Mouse (Mus musculus) intestine, embryonic 15.5 days (tissue): ENCODE measurements around the gene Ctbp2. TPM values are rescaled to one million over a fixed set of nuclear protein-coding genes. Genes with fewer than 3 reads are reported as not detected.
A peak's percentile ranks its signal among the peaks of the same experiment; 100 is the strongest.

ENCODE experiments used
- ATAC-seq: fragments of 200-750 bp; cut with Nextera tagmentation; 2 replicates; pipeline ENCODE4 v1.8.0; 2017; ENCODE audit warnings: moderate TSS enrichment, moderate library complexity
- H3K27ac ChIP-seq: fragments of 300-500 bp; sonication (generic); 2 replicates; pipeline ENCODE4 v1.5.1; 2015; ENCODE audit warnings: mild to moderate bottlenecking, inconsistent platforms
- H3K27me3 ChIP-seq: fragments of 300-500 bp; sonication (generic); replicated peaks from 2 replicates; pipeline ENCODE4 v1.6.1; 2015; ENCODE audit warnings: inconsistent platforms
- H3K36me3 ChIP-seq: fragments of 300-500 bp; sonication (generic); 2 replicates; pipeline ENCODE4 v1.6.1; 2015; ENCODE audit warnings: inconsistent platforms
- H3K4me1 ChIP-seq: fragments of 300-500 bp; sonication (generic); replicated peaks from 2 replicates; pipeline ENCODE4 v1.6.1; 2015; ENCODE audit warnings: inconsistent platforms
- H3K4me2 ChIP-seq: fragments of 300-500 bp; sonication (generic); replicated peaks from 2 replicates; pipeline ENCODE4 v1.6.1; 2015; ENCODE audit warnings: mild to moderate bottlenecking, inconsistent platforms
- H3K4me3 ChIP-seq: fragments of 300-500 bp; sonication (generic); replicated peaks from 2 replicates; pipeline ENCODE4 v1.5.1; 2015; ENCODE audit warnings: inconsistent platforms
- H3K9ac ChIP-seq: fragments of 300-500 bp; sonication (generic); 2 replicates; pipeline ENCODE4 v1.6.1; 2015; ENCODE audit warnings: inconsistent platforms
- H3K9me3 ChIP-seq: fragments of 300-500 bp; sonication (generic); 2 replicates; pipeline ENCODE4 v1.6.1; 2016; ENCODE audit warnings: inconsistent platforms
- WGBS: fragments of 180-500 bp; shearing (Covaris S2); methylation state at CpG from one replicate; pipeline ENCODE4 v1.1.7; 2015; 5-methylcytosine and 5-hydroxymethylcytosine counted together
- polyA plus RNA-seq: library from polyadenylated mRNA; unstranded; fragments of >200 nt; fragmentation: Nextera tagmentation; extraction: Ambion mirVana; gene quantifications from 2 replicates; pipeline ENCODE4 v1.2.1, GENCODE M21; 2015

The Ctbp2 gene
- 85.3 and 85.5 TPM in 2 replicates for polyA plus RNA-seq

DNA sequence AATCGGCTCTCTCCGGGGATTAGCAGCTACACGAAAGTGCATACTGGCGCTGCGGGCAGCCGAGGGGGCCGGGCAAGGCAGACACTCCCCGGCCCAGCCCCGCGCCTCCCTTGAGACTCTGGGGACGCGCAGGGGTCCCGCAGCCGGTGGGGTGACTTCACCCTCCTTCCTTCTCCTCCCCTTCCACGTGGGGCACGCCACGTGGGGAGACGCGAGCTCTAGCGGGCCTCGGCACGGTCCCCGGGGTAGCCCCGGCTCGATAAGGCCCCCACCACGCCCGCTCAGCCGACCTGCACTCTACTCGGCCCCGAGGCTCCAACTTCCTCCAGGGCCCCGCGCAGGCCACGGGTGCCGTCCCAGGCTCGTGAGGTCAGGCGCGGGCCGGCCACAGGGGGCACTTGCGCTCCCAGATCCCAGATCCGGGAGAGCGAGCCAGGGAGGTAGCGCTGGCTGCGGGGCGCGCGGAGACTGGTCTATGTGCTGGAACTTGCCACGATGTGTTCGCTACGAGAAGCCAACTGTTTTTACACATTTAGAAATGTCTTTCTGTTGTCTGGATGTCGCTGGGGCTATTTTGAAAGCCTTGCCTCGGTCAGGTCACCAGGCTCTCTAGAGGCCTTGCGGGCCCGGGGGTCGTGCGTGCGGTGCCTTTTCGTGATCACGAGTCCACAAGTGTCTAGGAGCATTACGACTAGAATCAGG, at the start of gene Ctbp2:
Gene Ctbp2 (minus strand): TSS at position 356 of the 702 bp plus-strand sequence.
- Histone ChIP-seq H3K27me3 (no peaks in the 10 kb centered on the region), H3K4me2 (peak within 1 kb of the TSS; percentile 89), H3K4me3 (peak within 1 kb of the TSS; percentile 95), H3K4me1 (peaks cover 11% of the 10 kb centered on the region), H3K9me3 (no peaks in the 10 kb centered on the region), H3K9ac (peak within 1 kb of the TSS; percentile 96), H3K27ac (peak within 1 kb of the TSS; percentile 99), H3K36me3 (no peaks in the 10 kb centered on the region)
- WGBS, result under 1% methylated on average over 53 of the region's 59 CpGs
- peak; percentile 89 for ATAC-seq

DNA sequence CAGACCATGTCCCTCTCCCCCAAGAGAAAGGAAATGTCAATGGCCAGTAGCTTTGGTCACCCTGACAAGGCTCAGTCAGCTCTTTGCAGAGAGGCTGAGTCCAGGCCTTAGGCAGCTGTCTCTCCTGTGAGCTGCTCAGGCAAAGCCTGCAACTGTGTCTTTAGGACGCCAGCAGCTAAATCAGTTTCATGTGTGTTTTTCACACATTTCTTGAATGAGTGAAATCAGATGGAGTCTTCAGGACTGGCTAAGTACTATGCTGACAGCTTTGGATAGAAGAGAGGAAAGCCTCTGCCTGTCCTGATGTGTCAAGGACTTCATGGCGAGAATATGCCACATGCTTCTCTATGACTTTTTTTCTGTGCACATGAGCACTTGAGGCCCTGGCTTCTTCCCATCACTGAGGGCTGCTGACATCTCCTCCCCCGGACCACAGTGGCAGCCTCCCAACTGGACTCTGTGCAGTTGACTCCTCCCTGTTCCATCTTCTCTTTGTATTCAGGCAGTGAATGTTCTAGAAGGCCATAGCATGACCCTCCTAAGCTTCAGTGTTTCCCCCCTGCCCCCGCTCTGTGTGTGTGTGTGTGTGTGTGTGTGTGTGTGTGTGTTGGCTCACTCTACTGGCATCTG, 47.4 kb upstream of the Ctbp2 start:
- H3K4me3 ChIP-seq, result no peak overlapping the region
- H3K27ac ChIP-seq, result no peak overlapping the region
- 81% methylated on average over 4 of the region's 4 CpGs for WGBS
- no peaks in the 10 kb centered on the region for H3K27me3 ChIP-seq
- H3K4me2 ChIP-seq, result no peak overlapping the region
- ATAC-seq, result no peak
- H3K36me3 ChIP-seq, result no peaks in the 10 kb centered on the region
- no peak overlapping the region for H3K9ac ChIP-seq
- H3K9me3 ChIP-seq, result no peaks in the 10 kb centered on the region
- H3K4me1 ChIP-seq, result 0 out of 2 replicates have a peak, but pooled peaks cover 2% of the 10 kb centered on the region

DNA sequence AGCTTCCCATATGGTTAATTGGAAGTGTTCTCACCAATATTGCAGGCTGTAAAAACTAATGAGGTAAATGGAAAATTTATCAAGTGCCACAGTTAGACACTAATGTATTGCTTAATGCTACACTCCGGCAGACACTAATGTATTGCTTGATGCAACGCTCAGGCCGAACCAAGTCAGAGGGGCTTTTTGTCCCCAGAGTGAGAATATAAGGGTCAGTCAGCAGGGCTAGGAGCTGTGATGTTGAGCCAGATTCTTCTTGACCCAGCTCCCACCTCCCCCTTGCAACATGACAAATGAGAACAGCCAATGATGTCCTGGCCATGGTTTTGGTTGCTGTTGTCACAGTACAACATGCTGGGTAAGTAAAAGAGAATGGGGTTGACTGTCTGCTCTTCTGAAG, 44.8 kb upstream of the Ctbp2 start:
- 77% methylated on average over 3 of the region's 3 CpGs for WGBS

DNA sequence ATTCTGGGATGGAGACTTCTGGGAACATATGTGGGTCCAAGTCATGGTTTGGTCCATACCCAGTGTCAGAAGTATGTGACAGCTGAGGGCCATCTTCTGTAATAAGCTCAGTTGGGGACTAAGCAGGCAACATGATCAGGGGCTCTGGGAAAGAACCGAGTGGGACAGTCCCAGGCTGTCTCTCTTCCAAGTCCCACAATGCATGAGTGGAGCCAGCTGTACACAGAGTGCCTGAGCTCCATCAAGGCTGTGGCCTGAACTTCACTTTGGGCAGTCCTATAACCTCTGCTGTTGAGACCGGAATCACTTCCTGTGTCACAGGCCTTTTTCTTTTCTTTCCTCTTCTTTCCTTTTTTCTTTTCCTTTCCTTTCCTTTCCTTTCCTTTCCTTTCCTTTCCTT, 43.7 kb upstream of the Ctbp2 start:
- ATAC-seq, result no peak
- Histone ChIP-seq H3K9ac (no peak overlapping the region), H3K36me3 (no peaks in the 10 kb centered on the region), H3K4me2 (no peak overlapping the region), H3K4me3 (no peak overlapping the region), H3K27ac (no peak overlapping the region), H3K4me1 (peaks cover 21% of the 10 kb centered on the region; the same call in 1 of the 2 replicates), H3K27me3 (no peaks in the 10 kb centered on the region), H3K9me3 (no peaks in the 10 kb centered on the region)
- WGBS, result 73% methylated on average over 2 of the region's 2 CpGs

More for the DNA sequence above, 44.8 kb upstream of the Ctbp2 start:
- H3K4me2 ChIP-seq, result no peak overlapping the region
- H3K9me3 ChIP-seq, result no peaks in the 10 kb centered on the region
- no peak overlapping the region for H3K9ac ChIP-seq
- H3K4me3 ChIP-seq, result no peak overlapping the region
- H3K36me3 ChIP-seq, result no peaks in the 10 kb centered on the region
- H3K27me3 ChIP-seq, result no peaks in the 10 kb centered on the region
- peaks cover 15% of the 10 kb centered on the region; the same call in 1 of the 2 replicates for H3K4me1 ChIP-seq
- H3K27ac ChIP-seq, result no peak overlapping the region
- ATAC-seq, result no peak

DNA sequence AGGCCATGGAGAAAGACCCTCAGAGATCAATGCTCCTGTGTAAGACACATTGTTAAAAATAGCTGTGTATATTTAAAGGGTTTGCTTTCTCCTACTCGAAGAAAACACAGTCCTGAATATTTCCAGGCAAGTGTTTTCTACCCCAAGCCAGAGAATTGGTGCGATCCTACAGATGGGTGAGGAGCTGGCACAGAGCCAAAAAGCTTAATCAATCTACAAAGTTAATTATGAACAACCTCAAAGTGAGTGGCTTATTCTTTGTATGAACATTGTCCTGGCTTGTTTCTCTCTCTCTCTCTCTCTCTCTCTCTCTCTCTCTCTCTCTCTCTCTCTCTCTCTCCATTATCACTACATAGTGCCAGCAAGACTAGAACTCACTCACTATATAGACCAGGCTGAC, 40.6 kb upstream of the Ctbp2 start:
- no peaks in the 10 kb centered on the region for H3K36me3 ChIP-seq
- WGBS, result 18% methylated on average over 2 of the region's 2 CpGs
- peak; percentile 63 for ATAC-seq

DNA sequence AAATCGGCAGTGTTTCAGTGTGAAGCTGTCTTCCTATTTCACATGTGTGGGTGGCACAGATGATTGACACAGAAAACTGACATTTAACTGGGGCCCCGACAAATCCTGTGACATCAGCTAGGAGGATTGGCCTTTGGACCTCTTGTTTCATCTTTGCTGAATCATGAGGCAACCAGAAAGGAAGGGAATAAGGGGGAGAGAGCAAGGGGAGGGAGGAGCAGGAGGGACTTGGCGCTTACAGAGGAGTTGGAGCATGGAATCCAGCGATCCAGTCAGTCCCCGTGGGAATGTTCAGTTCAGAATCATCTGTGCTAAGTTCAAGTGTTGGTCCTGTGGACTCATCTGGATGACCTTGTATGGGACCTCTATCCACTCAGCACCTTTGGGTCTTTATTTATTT, 38.9 kb upstream of the Ctbp2 start:
- Histone ChIP-seq H3K9me3 (no peaks in the 10 kb centered on the region), H3K9ac (no peak overlapping the region), H3K27ac (no peak overlapping the region), H3K4me1 (peaks cover 30% of the 10 kb centered on the region), H3K4me2 (no peak overlapping the region), H3K27me3 (no peaks in the 10 kb centered on the region), H3K36me3 (no peaks in the 10 kb centered on the region), H3K4me3 (no peak overlapping the region)
- ATAC-seq, result peak; percentile 61
- WGBS, result 45% methylated on average over 5 of the region's 5 CpGs

More for the DNA sequence above, 40.6 kb upstream of the Ctbp2 start:
- Histone ChIP-seq H3K9ac (no peak overlapping the region), H3K4me3 (no peak overlapping the region), H3K27ac (no peak overlapping the region), H3K9me3 (no peaks in the 10 kb centered on the region), H3K4me1 (peaks cover 30% of the 10 kb centered on the region), H3K27me3 (no peaks in the 10 kb centered on the region), H3K4me2 (no peak overlapping the region)

DNA sequence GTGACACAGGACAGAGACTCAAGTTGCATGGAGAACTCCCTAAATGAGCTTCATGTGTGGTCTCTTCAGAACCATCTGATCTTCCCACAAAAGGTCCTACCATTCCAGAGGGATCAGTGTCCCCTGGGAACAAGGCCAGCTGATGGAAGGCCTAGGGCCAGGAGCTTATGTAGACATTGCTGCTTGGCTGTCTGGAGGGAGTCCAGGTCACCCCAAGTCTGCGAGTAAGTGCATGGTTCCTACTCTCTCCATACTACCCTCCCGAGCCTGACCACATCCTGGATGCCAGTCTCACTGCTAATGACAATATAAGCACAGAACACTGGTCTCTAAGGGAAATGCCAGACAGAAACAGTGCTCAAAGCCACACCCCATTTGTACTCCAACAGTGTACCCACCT, 38.0 kb upstream of the Ctbp2 start:
- WGBS, result 47% methylated on average over 2 of the region's 2 CpGs
- Histone ChIP-seq H3K27ac (no peak overlapping the region), H3K36me3 (no peaks in the 10 kb centered on the region), H3K27me3 (no peaks in the 10 kb centered on the region), H3K4me2 (no peak overlapping the region), H3K4me3 (no peak overlapping the region), H3K9me3 (no peaks in the 10 kb centered on the region), H3K4me1 (peaks cover 30% of the 10 kb centered on the region), H3K9ac (no peak overlapping the region)
- peak; percentile 42 for ATAC-seq

DNA sequence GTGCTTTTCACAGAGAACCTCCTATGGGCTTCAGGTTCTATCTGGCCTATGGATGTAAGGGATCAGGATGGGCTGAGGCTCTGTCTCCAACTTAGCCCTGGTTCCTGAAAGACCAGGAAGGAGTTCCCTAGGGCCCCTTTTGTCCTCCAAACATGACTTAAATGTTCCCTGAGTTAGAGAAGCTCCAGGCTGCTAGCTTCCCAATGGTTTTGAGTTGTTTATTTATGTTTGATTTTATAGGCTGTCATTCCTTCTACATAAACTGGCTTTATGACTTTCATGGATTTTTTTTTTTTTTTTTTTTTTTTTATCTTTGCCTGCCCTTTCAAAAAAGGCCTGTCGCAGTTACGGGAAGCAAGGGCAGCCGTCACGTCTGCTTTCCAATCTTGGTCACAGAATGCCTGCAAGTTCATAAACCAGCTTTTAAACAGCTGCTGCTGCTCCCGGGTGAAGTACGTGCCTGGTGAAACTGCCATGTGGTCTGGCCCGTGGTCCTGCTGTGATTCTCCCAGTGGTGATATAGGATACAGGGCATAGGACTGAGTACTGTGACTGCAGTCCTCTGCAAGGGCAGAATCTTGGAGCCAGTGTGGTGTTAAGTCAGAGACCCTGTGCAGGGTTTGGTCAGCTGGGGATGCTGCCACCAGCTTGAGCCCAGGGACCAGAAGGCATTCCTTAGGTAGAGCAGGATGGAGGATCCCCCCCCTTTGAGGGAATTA, 37.4 kb upstream of the Ctbp2 start:
- H3K27ac ChIP-seq, result peak overlapping the region; percentile 62
- no peak overlapping the region for H3K4me3 ChIP-seq
- no peaks in the 10 kb centered on the region for H3K27me3 ChIP-seq
- no peak overlapping the region for H3K9ac ChIP-seq
- no peak overlapping the region for H3K4me2 ChIP-seq
- no peaks in the 10 kb centered on the region for H3K36me3 ChIP-seq
- H3K9me3 ChIP-seq, result no peaks in the 10 kb centered on the region
- 34% methylated on average over 7 of the region's 7 CpGs for WGBS
- ATAC-seq, result peak; percentile 34
- H3K4me1 ChIP-seq, result peaks cover 30% of the 10 kb centered on the region

DNA sequence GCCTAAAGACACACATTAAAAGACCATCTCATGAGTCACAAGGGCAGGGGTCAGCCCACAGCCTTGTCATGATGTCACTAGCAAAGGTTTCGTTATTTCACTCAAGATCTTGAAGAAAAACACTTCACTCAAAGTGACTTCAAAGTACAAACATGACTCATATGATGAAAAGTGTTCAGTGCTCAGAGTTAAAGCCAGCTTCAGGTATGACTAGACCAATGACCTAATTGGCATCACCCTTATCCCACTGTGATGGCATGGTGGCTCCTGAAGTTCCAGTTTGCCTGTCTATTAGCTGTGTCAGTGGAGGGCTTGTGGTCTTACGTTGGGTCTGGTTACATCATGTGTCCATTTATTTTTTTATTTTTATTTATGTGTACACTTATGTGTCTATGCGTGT, 35.4 kb upstream of the Ctbp2 start:
- H3K27me3 ChIP-seq, result no peaks in the 10 kb centered on the region
- WGBS, result 94% methylated on average over 3 of the region's 3 CpGs
- H3K4me3 ChIP-seq, result no peak overlapping the region
- H3K9ac ChIP-seq, result no peak overlapping the region
- ATAC-seq, result no peak
- H3K27ac ChIP-seq, result no peak overlapping the region
- peaks cover 23% of the 10 kb centered on the region for H3K4me1 ChIP-seq
- no peak overlapping the region for H3K4me2 ChIP-seq
- H3K9me3 ChIP-seq, result no peaks in the 10 kb centered on the region
- no peaks in the 10 kb centered on the region for H3K36me3 ChIP-seq

DNA sequence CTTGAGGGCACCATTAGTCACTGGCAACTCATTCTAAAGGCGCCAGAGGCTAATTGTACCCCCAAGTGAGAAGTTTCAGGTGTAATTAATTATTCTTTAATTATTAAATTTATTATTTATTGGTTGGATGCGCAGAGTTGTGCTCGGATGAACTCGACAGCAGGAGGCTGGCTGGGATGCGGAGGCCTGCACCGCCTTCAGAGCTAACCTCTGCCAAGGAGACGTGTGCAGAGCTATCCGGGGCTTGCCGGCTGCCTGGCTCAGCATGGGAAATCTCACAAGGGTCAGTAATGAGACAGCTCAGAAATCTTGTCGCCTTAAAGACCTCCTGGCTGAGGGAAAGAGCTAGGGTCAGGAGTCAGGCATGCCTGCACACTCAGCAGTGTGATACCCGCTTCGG, 31.5 kb upstream of the Ctbp2 start:
- H3K9me3 ChIP-seq, result no peaks in the 10 kb centered on the region
- H3K4me2 ChIP-seq, result no peak overlapping the region
- no peak overlapping the region for H3K27ac ChIP-seq
- WGBS, result 87% methylated on average over 12 of the region's 12 CpGs
- H3K4me3 ChIP-seq, result no peak overlapping the region
- no peaks in the 10 kb centered on the region for H3K4me1 ChIP-seq
- no peak for ATAC-seq
- no peaks in the 10 kb centered on the region for H3K27me3 ChIP-seq
- H3K36me3 ChIP-seq, result no peaks in the 10 kb centered on the region
- no peak overlapping the region for H3K9ac ChIP-seq

DNA sequence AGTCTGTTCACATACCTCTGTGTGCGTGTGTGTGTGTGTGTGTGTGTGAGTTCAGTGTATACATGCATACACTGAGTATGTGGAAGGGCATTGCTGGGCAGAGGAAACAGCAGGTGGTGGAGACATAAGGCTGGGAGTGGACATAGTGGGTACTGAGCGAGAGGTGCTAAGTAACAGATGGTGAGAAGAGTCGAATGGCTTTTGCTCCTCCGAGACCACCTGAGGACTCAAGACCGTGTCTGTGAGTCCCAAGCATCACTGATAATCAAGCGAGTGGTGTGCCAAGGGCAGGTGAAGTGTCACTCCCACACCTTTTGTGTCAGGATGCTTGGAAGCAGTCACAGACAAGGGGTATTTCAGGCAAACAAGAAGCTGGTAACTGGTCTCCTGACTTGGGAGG, 30.7 kb upstream of the Ctbp2 start:
- Histone ChIP-seq H3K4me1 (no peaks in the 10 kb centered on the region), H3K27me3 (no peaks in the 10 kb centered on the region), H3K27ac (no peak overlapping the region), H3K4me2 (no peak overlapping the region), H3K9me3 (no peaks in the 10 kb centered on the region), H3K9ac (no peak overlapping the region), H3K36me3 (no peaks in the 10 kb centered on the region), H3K4me3 (no peak overlapping the region)
- ATAC-seq, result no peak
- WGBS, result 81% methylated on average over 6 of the region's 6 CpGs

DNA sequence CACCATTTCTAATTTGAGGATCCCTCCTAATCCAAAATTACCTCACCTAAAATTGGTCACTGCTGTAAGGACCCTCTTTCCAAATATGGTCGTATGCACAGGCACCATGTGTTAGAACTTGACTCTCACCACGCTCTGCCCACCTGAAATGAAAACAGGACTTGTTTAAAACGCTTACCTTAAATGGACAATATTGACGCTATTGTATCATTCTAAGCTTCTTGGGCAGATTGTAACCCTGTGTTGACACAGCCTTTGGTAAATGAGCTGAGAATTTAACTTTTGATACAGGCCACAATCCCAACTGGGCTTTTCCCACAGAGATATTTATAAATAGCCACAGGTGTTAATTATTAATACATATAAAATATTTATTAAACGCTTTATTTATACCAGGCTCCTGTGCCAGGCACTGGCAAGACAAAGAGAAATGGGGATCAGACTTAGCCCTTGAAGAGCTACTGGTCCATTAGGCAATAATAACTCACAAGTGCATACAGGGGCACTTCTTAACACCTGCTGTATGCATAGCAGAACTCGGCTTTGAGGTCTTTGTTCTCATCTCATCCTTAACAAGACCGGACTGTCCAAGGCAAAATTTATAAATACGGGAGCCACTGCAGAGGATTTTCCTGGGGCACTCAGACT, 15.7 kb upstream of the Ctbp2 start:
- no peaks in the 10 kb centered on the region for H3K27me3 ChIP-seq
- no peaks in the 10 kb centered on the region for H3K9me3 ChIP-seq
- no peaks in the 10 kb centered on the region for H3K36me3 ChIP-seq
- H3K27ac ChIP-seq, result no peak overlapping the region
- H3K4me3 ChIP-seq, result no peak overlapping the region
- WGBS, result 69% methylated on average over 8 of the region's 8 CpGs
- no peak overlapping the region for H3K9ac ChIP-seq
- H3K4me2 ChIP-seq, result no peak overlapping the region
- ATAC-seq, result peak; percentile 58
- no peaks in the 10 kb centered on the region for H3K4me1 ChIP-seq
